Mouse (Mus musculus) heart, adult 8-10 months (tissue): Measurements from ENCODE around the gene Ssx2ip. TPM values are rescaled to one million over a fixed set of nuclear protein-coding genes. Genes with fewer than 3 reads are reported as not detected.

Experiments used
- DNase-seq: peaks from one replicate; pipeline ENCODE4 v3.0.0; 2022; ENCODE audit warnings: low spot score
- total RNA-seq, 4 experiments: library from RNA; stranded (reverse); gene quantifications; 2 replicates each; pipeline ENCODE4 v1.2.4; 2022

The Ssx2ip gene
- 10 to 100 TPM; 13.1 to 17.5 (median 15.3) TPM for total RNA-seq

- peak; percentile 97 for DNase-seq
Measured at GRCm38 (mm10) chr3:146404311-146405201, at the start of gene Ssx2ip. TSS of gene Ssx2ip (plus strand) at chr3:146404642.

GRCm38 (mm10) chr3:146355146-146355545, 49.3 kb upstream of the Ssx2ip start:
- no peak for DNase-seq

DNA sequence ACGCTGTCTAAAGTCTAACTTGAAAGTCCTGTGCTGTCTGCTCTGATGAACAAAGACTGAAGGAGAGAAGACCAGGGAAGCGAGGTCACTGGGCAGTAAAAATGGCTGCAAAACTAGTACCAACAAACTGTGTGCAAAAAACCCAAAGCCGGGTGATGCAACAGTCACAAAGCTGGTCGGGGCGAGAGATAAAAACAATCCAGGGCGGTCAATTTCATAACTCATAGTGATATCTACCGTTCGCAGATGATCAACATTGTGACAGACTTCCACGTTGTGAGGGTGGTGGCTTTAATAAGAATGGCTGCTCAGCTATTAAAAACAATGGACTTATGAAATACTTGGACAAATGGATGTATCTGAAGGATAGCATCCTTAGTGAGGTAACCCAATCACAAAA, 39.0 kb upstream of the Ssx2ip start:
- DNase-seq: no peak

- no peak for DNase-seq
Measured at GRCm38 (mm10) chr3:146367058-146367457, 37.4 kb upstream of the Ssx2ip start.

DNA sequence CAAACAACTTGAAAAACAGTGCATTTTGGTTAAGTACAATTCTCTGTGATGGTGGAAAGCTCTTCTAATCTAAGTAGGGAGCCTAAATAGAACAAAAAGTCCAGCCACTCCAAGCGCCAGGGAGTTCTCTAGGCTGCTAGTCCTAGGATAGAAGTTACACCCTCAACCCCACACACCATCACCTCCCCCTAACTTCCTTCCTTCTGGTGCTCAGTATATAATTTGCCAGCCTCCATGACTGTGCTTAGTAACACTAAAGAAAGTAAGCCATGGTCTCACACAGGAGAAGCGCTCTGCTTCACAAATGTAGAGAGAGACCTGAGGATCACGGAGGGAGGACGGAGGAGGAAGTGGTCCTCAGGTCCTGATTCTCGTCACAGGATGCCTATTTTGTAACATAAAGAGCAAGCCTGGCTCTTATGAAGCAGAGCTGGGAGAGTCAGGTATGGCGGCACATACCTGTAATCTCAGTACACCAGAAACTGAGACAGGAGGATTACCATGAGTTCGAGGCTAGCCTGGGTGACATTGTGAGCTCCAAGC, 33.8 kb upstream of the Ssx2ip start:
- DNase-seq: no peak

GRCm38 (mm10) chr3:146371201-146371600, 33.2 kb upstream of the Ssx2ip start:
- no peak for DNase-seq

DNA sequence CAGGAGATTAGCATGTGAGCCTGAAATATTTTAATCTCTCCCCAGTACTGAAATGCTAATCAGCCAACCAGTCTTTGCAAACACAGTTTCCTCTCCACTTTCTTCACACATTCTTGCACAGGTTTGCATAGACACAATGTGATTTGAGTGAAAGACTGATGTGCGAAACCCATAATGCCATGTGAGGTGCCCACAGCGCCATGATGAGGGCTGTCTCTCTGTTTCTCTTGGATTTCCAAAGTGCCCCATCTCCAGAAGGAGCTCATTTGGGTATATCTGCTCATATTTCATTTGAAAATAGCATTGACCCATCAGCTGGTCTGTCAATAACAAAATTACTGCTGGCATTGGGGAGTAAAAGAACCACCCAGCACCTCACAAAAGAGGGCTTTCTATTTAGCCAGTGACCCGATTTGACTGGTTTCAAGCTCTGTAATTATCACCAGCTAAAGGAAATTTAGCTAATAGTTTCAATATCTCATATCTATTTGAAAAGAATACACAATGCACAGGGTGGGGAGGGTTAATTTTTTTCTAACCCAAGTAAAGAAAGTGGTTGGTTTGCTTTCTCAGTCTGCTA, 29.8 kb upstream of the Ssx2ip start:
- no peak for DNase-seq

- DNase-seq: no peak
Measured at GRCm38 (mm10) chr3:146375224-146375657, 29.2 kb upstream of the Ssx2ip start.

DNA sequence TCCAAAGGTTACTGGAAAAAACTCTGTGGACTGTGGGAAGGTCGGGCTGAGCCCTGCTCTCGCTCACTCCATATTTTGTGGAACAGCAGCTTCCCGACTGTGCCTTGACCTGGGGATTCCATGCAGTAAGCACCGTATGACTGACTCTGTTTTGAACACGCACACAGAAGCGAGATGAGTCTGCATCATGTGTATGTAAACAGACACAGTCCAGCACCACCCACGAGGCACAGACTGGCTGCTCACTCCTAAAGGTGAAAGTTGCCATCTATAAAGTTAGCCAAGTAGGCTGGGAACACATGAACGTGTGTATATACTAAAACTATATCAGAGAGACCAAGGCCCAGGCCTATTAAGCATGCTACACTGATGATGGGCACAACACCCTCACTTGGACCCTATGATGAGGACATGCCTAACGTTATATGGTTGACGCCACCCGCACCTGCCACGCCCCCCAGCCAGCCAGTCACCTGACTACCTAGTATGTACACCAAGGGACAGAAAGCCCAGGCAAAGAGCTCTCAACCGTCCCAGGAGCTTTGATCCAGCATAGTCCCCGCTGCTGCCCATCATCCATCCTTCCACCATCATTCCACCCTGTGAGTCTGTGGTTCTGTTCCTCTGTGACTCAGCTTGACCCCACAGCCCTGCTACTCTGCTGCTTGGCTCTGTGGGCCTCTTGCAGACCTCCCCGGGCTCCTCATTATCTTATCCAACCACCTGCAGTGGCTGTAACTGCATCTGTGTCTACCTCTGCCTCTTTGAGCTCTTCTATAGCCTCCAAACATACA, 27.9 kb upstream of the Ssx2ip start:
- DNase-seq: no peak

DNA sequence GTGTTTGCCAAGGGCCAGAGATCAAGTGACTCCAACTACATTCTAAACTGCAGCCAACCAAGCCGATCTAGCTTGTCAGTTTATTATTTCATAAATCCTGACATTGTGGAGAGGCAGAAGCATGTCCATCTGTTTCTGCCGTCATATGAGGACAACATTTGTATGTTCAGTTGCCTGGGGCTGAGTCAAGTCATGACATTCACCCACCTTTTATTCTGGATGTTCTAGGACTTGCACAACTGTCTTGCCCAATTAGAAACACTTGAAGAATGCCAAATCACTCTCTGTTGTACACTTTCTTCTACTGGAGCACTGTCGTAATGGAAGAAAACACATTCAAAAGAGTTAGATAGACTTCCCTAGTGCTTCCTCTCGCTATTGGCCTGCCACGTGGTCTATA, 27.2 kb upstream of the Ssx2ip start:
- DNase-seq: no peak

DNA sequence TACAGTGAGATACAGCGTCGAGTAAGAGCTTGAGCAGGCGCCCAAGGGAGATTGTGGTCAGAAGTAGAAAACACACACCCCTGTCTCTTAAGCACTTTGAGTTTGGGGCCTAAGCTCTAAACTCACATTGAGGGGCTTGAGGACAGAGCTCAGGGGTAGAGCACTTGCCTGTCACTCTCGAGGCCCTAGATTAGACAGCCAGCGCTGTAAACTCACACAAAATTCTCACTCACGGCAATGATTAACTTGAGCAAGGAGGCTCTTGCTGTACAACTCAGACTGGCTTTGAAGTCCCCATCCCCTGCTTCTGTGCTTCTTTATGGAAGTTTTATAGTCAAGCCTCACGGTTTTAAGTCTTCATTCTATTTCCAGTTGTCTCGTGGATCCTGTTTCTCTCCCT, 25.7 kb upstream of the Ssx2ip start:
- no peak for DNase-seq

- no peak for DNase-seq
Measured at GRCm38 (mm10) chr3:146379740-146380466, 24.5 kb upstream of the Ssx2ip start.

- DNase-seq: no peak
Measured at GRCm38 (mm10) chr3:146380874-146381273, 23.6 kb upstream of the Ssx2ip start.

DNA sequence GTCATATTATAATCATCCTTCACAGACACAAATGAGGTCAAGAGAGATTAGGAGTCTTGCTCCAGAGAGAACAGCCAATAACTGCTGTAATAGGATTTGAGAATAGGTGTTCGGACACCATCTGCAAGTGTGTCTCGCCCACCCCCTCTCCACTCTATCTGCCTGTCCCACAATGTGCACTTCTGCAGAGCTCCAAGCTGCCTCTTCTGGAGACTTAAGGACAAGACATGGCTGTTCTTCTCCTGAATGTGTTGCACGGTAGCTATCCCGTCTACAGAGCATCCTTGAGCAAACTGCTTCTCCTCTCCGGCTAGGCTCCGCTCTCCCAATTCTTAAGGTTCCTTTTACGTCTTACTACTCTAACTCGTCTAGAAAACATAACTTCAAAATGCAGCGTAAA, 23.0 kb upstream of the Ssx2ip start:
- DNase-seq: no peak

GRCm38 (mm10) chr3:146386800-146387199, 17.6 kb upstream of the Ssx2ip start:
- no peak for DNase-seq

DNA sequence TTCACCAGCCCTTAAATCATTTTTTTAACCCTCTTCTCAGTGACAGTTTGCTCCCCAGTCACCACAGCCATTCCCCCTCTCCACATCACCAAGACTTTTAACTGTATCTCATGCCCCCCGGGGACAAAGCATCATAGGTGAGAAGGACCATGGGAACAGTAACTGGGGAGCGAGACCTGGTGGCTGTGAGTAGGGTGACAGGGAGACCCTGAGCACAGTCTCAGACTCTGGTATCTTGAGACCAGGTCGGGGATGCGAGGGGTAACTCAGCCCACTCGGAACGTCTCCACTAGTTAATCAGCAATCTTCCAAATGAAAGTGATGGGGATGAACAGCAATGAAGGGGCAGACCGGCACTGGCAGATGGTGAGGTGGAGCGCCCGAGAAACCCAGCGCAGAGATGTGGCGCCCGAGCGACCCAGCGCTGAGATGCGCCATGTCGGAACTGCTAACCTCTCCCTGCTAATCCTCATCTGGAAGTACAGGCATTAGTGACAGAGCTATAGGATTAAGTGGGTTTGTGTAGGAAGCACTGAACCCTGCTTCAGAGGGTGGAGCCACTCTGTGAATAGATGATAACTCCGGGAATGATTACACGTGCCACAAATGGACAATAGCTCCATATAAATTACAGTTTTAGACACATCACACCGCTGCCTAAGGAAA, 11.7 kb upstream of the Ssx2ip start:
- DNase-seq: no peak

DNA sequence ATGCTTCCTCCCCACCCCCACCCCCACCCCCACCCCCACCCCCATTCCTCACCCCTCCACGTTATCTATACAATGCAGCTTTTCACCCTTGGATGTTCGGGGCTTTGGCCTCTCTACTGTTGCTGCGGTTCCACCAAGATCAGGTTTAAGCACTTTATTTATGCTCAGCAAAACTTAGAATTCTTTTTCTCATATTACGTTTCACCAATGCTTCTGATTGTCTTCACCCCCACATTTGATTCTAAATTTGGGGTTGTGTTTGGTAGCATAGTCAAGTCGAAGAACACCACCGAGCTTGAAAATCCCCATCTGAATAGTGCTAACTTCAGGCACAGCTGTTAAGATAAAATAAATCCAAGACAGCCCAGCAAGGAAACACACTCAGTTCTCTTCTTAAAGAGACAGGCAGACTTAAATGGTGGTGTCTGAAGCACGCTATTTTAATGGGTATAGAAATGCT, 10.8 kb upstream of the Ssx2ip start:
- no peak for DNase-seq

DNA sequence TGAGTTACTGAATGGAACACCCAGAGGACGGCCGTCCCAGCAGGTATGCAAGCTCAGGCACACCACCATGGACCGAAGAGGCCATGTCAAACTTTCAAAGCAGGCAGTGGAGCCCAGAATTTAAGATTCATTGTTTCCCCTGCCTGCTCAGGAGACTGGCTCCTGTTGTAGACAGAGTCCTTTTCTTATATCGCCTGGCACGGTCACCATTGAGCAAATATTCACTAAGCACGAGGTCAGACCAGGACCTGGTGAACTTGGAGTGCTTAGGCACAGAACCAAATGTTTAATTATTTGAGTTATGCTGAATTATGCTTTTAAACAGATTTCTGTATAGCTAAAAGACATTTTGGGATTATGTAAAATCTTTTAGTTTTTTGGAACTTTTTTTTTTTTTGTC, 8.2 kb upstream of the Ssx2ip start:
- no peak for DNase-seq

- DNase-seq: no peak
Measured at GRCm38 (mm10) chr3:146396934-146397333, 7.5 kb upstream of the Ssx2ip start.

GRCm38 (mm10) chr3:146397847-146398246, 6.6 kb upstream of the Ssx2ip start:
- no peak for DNase-seq

DNA sequence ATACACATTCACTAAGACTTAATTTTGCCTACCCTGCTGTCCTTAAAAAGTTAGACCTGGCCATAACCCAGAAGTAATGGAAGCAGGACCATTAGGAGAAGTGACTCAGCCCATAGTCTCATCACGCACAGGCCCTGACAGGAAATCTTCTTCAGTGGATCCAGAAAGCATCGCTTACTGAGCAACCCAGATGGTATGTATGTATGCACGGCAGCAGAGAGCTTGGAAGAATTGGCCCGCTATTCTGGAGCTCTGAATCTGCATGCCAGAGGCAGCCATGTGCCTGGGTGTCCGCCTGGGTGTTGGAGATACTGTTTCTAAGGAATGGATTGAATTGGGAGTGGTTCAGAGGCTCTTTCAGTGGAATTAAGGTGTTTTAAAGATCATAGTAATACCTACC, 5.2 kb upstream of the Ssx2ip start:
- DNase-seq: no peak
